Mouse (Mus musculus): ENCODE measurements around the gene Ptprg. TPM values are rescaled to one million over a fixed set of nuclear protein-coding genes. Genes with fewer than 3 reads are reported as not detected.
A peak's percentile ranks its signal among the peaks of the same experiment; 100 is the strongest.

Gene Ptprg
- polyA plus RNA-seq, 1 experiment from 2014 or later = 32.8 TPM

DNA sequence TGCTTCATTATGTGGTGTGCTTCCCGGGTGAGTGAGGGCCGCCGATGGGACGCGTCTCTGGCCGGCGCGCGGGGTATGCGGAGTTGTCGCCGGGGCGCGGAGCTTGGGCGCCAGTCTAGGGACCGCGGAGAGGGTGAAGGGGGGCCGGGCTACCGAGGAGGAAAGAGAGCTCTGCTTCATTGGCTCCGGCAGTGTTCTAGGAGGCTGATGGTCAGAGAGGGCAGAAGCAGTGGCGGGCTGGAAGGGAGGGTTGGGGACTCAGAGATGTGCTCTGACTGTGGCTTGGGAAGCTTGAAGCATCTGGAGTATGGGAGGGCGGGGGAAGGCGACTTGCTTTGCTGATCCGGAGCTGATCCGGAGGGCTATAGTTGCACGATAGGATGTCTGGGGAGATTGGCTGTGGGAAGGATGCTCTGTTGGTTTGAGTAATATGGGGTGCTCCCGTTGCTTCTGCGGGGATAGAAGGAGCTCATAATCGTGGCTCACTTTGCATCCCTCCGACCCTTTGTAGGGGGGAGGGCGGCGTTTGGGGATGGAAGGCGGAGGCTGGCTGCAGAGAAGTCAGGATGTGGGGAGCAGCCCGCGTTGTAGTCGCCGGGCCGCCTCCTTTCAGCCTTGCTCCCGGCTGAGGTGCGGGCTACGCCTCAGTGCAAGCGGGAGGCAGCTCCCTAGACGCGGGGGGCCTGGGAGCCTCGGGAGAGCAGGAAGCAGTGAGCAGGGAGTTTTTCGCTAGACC is 1.1 kb downstream of the Ptprg start:
- Histone ChIP-seq H3K9ac (peak overlapping the region; percentile 79), H3K4me2 (peak overlapping the region; percentile 79)
- WGBS = under 1% methylated on average over 35 of the region's 46 CpGs

GRCm38 (mm10) chr14:11555061-11555501 is 1.7 kb downstream of the Ptprg start:
- peak overlapping the region; percentile 76 for H3K4me3 ChIP-seq
- H3K36me3 ChIP-seq (ENCODE audit: poor library complexity, severe bottlenecking) = no peaks in the 10 kb centered on the region
- peaks cover 26% of the 10 kb centered on the region for H3K4me1 ChIP-seq
- H3K27ac ChIP-seq = peak overlapping the region; percentile 97
- H3K27me3 ChIP-seq = no peaks in the 10 kb centered on the region; the same call in 1 of the 2 replicates
- WGBS = under 1% methylated on average over 17 of the region's 17 CpGs
- H3K9ac ChIP-seq = peak overlapping the region; percentile 79
- H3K4me2 ChIP-seq = peak overlapping the region; percentile 79
- H3K9me3 ChIP-seq (replicated peaks) = no peaks in the 10 kb centered on the region
- no peak for ATAC-seq

More for the DNA sequence above, 1.1 kb downstream of the Ptprg start:
- peak; percentile 34 for ATAC-seq
- no peaks in the 10 kb centered on the region for H3K9me3 ChIP-seq (replicated peaks)
- H3K4me1 ChIP-seq = peaks cover 26% of the 10 kb centered on the region
- H3K4me3 ChIP-seq = peak overlapping the region; percentile 76
- no peaks in the 10 kb centered on the region; the same call in 1 of the 2 replicates for H3K27me3 ChIP-seq
- no peaks in the 10 kb centered on the region for H3K36me3 ChIP-seq (ENCODE audit: poor library complexity, severe bottlenecking)
- H3K27ac ChIP-seq = peak overlapping the region; percentile 97

- under 1% methylated on average over 35 of the region's 35 CpGs for WGBS
Observed at GRCm38 (mm10) chr14:11555521-11556355, 2.4 kb downstream of the Ptprg start.

DNA sequence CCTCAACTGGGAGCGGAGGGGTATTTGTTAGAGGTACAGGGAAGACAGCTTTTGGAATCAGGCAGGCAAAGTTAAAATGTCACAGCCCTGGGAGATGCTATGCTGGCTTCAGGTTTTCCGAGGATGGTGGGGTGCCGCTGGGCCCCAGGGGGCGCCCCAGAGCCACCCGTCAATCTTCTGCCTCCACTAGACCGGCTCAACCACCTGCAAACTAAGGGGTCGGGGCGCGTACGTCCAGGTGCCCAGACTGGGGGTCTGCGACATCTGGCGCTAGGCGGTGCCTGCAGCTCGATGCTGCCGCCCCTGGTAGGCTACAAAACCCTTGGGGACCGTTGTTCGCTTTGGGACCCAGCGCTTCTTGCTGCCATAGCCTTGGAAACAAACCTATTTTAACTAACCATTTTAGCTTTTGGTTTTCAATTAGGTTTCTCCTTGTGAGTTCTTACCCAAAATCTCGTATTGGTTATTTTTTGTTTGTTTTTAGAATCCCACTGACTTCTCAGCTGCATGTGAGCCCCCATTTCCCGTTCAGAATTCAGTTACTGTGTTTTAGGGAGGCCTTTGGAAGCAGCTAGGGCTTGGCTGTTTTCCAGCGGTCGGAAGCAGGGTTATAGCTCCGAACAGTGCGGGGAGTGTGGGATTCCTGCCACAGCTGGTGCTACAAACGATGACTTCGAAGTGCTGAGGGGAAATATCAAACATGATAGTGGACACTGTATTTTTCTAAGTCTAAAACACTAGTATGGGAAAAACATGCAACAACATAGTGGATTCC is 3.2 kb downstream of the Ptprg start:
- peak overlapping the region; percentile 79 for H3K4me2 ChIP-seq
- peak overlapping the region; percentile 79 for H3K9ac ChIP-seq
- 0 out of 2 replicates have a peak overlapping the region, but pooled peaks have one; percentile 22 for H3K27ac ChIP-seq
- peaks cover 26% of the 10 kb centered on the region for H3K4me1 ChIP-seq
- no peaks in the 10 kb centered on the region for H3K9me3 ChIP-seq (replicated peaks)
- peak; percentile 6 for ATAC-seq
- 6% methylated on average over 26 of the region's 26 CpGs for WGBS
- no peaks in the 10 kb centered on the region for H3K27me3 ChIP-seq
- peak overlapping the region; percentile 76 for H3K4me3 ChIP-seq
- H3K36me3 ChIP-seq (ENCODE audit: poor library complexity, severe bottlenecking) = no peaks in the 10 kb centered on the region

More at GRCm38 (mm10) chr14:11555521-11556355, 2.4 kb downstream of the Ptprg start:
- H3K4me1 ChIP-seq = peaks cover 26% of the 10 kb centered on the region
- no peaks in the 10 kb centered on the region for H3K9me3 ChIP-seq (replicated peaks)
- ATAC-seq = no peak; the same call in 1 of the 2 replicates
- H3K9ac ChIP-seq = peak overlapping the region; percentile 79
- peak overlapping the region; percentile 76 for H3K4me3 ChIP-seq
- H3K27me3 ChIP-seq = no peaks in the 10 kb centered on the region
- H3K27ac ChIP-seq = peak overlapping the region; percentile 97; the same call in 1 of the 2 replicates
- H3K36me3 ChIP-seq (ENCODE audit: poor library complexity, severe bottlenecking) = no peaks in the 10 kb centered on the region
- H3K4me2 ChIP-seq = peak overlapping the region; percentile 79

DNA sequence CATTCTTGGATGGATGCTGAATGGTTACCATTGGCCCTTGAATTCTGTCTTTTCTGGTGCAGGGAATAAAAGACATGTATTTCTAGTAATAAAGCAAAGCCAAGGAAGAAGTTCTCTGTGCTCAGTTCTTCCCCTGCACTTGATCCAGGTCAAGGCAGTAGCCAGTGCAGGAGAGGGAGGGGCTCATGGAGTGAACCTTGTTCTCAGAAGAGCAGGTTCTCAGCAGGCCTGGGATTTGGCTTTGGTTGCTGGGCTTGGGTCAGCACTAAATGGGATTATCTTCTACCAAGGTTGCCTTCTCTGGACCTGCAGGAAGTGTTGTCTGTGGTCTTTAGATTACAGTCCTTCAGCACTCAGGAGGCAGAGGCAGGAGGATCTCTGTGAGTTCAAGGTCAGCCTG is 5.2 kb downstream of the Ptprg start:
- Histone ChIP-seq H3K36me3 (ENCODE audit: poor library complexity, severe bottlenecking) (no peaks in the 10 kb centered on the region), H3K4me3 (no peak overlapping the region), H3K4me1 (peaks cover 17% of the 10 kb centered on the region), H3K27me3 (no peaks in the 10 kb centered on the region), H3K9ac (no peak overlapping the region), H3K27ac (no peak overlapping the region), H3K4me2 (no peak overlapping the region), H3K9me3 (replicated peaks) (no peaks in the 10 kb centered on the region)
- ATAC-seq = no peak

- no peaks in the 10 kb centered on the region for H3K27me3 ChIP-seq
- no peak overlapping the region for H3K27ac ChIP-seq
- H3K36me3 ChIP-seq (ENCODE audit: poor library complexity, severe bottlenecking) = no peaks in the 10 kb centered on the region
- no peaks in the 10 kb centered on the region for H3K9me3 ChIP-seq (replicated peaks)
- WGBS = 68% methylated on average over 8 of the region's 8 CpGs
- H3K4me2 ChIP-seq = no peak overlapping the region
- peaks cover 13% of the 10 kb centered on the region for H3K4me1 ChIP-seq
- ATAC-seq = no peak
- no peak overlapping the region for H3K9ac ChIP-seq
- no peak overlapping the region for H3K4me3 ChIP-seq
Observed at GRCm38 (mm10) chr14:11560641-11561232, 7.4 kb downstream of the Ptprg start.

DNA sequence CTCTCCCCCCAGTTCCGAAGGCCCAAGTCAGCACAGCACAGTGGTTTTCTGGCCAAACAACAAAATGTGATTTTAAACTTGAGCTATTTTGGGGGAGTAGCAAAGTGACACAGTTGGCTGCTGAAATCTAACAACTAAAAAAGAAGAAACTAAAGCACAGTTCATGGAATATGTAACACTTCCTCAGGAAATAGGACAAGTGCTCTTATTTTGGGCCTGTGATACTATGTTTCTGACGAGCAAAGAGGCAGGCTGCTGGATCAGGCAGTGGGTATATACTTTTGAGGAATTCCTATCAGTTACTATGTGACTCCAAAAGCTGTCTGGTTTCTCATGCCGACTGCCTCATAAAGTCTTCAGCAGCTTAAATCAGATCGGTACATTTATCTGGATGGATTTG is 8.1 kb downstream of the Ptprg start:
- Histone ChIP-seq H3K27me3 (no peaks in the 10 kb centered on the region), H3K27ac (no peak overlapping the region), H3K9me3 (replicated peaks) (no peaks in the 10 kb centered on the region), H3K4me2 (no peak overlapping the region), H3K9ac (no peak overlapping the region), H3K36me3 (ENCODE audit: poor library complexity, severe bottlenecking) (no peaks in the 10 kb centered on the region), H3K4me1 (peaks cover 7% of the 10 kb centered on the region), H3K4me3 (no peak overlapping the region)
- WGBS = 92% methylated on average over 4 of the region's 4 CpGs
- no peak for ATAC-seq

DNA sequence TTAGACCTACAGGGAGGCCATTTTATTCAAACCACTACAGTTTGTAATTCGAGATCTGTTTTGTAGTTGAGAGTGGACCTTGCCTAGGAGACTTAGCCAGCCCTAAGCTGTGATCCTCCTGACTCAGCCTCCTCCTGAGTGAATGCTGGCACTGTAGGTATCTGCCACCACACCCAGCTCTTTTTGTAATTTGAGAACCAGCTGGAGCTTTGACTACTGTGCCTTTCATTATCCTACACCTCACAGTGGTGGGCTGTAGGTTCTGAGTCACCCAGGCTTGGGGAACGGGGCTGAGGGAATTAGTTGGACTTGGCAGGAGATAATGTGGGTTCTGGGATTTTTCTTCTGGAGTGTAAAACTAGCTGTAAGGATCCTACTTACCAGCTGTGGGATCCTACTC is 9.5 kb downstream of the Ptprg start:
- Histone ChIP-seq H3K27me3 (no peaks in the 10 kb centered on the region), H3K9me3 (replicated peaks) (no peaks in the 10 kb centered on the region), H3K36me3 (ENCODE audit: poor library complexity, severe bottlenecking) (no peaks in the 10 kb centered on the region), H3K4me1 (no peaks in the 10 kb centered on the region), H3K27ac (no peak overlapping the region), H3K9ac (no peak overlapping the region), H3K4me2 (no peak overlapping the region), H3K4me3 (no peak overlapping the region)
- no peak for ATAC-seq
- WGBS = 94% methylated on average over 2 of the region's 2 CpGs

GRCm38 (mm10) chr14:11563656-11564055 is 10.3 kb downstream of the Ptprg start:
- 94% methylated on average over 5 of the region's 5 CpGs for WGBS
- H3K36me3 ChIP-seq (ENCODE audit: poor library complexity, severe bottlenecking) = no peaks in the 10 kb centered on the region
- H3K4me2 ChIP-seq = no peak overlapping the region
- no peak overlapping the region for H3K27ac ChIP-seq
- no peak overlapping the region for H3K9ac ChIP-seq
- H3K27me3 ChIP-seq = no peaks in the 10 kb centered on the region
- no peaks in the 10 kb centered on the region for H3K4me1 ChIP-seq
- H3K9me3 ChIP-seq (replicated peaks) = no peaks in the 10 kb centered on the region
- no peak for ATAC-seq
- no peak overlapping the region for H3K4me3 ChIP-seq

- WGBS = 89% methylated on average over 3 of the region's 3 CpGs
- Histone ChIP-seq H3K9me3 (replicated peaks) (no peaks in the 10 kb centered on the region), H3K9ac (no peak overlapping the region), H3K36me3 (ENCODE audit: poor library complexity, severe bottlenecking) (no peaks in the 10 kb centered on the region), H3K27me3 (no peaks in the 10 kb centered on the region), H3K4me2 (no peak overlapping the region), H3K27ac (no peak overlapping the region), H3K4me1 (no peaks in the 10 kb centered on the region), H3K4me3 (no peak overlapping the region)
- ATAC-seq = no peak
Observed at GRCm38 (mm10) chr14:11564456-11564855, 11.1 kb downstream of the Ptprg start.

- no peak overlapping the region for H3K4me2 ChIP-seq
- no peak for ATAC-seq
- H3K27me3 ChIP-seq = no peaks in the 10 kb centered on the region
- no peak overlapping the region for H3K27ac ChIP-seq
- H3K36me3 ChIP-seq (ENCODE audit: poor library complexity, severe bottlenecking) = no peaks in the 10 kb centered on the region
- H3K4me1 ChIP-seq = no peaks in the 10 kb centered on the region
- H3K9ac ChIP-seq = no peak overlapping the region
- H3K4me3 ChIP-seq = no peak overlapping the region
- H3K9me3 ChIP-seq (replicated peaks) = no peaks in the 10 kb centered on the region
- 93% methylated on average over 3 of the region's 3 CpGs for WGBS
Observed at GRCm38 (mm10) chr14:11565283-11565682, 12.0 kb downstream of the Ptprg start.
